Mouse (Mus musculus): Measurements from ENCODE around the gene Vgf. TPM values are rescaled to one million over a fixed set of nuclear protein-coding genes. Genes with fewer than 3 reads are reported as not detected.

The Vgf gene
- polyA plus RNA-seq, 1 experiment from 2014 or later, result not detected

DNA sequence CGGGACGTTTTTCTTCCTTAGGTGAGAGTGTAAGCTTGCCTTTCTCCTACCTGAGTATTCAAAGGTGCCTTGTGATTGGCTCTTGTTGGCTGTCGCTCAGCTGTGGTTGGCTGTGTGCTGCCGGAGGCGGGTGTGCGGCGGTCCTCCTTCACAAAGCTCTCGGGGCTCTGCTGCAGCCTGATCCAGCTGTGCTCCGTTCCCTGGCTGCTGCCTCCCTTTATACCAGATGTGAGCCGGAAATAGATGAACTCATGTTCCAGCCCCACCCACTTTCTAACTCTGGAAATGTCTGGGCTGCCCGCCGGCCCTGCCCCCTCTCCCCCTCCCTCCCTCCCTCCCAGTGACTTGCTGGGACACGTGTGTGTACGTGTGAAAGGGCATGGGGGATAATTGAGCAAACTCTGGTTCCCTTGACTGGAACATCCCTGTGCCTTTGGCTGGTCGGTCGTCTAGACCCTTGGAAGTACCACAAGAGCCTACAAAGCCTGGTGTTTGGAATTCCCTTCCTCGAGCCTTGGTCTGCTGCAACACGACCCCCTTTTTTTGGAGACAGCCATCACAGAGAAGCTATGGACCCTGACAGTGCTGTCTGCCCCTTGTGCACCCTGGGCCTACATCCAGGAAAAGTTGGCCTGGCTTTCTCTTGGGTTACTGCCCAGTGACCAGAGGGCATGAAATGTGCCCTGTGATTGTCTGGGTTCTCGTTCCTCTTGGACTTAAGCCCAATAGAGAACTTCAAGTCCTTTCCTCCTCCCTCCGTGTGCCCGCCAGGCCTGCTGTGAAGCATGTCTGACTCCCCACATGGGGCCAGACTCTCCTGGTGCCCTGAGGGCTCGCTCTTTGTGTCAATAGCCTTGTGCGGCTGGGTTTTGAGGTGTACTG, 46.1 kb downstream of the Vgf start, which contains the start of gene Serpine1:
Gene Serpine1, minus strand, starts transcription at position 190 of the 882 bp plus-strand sequence.
- H3K27me3 ChIP-seq, result peaks cover 29% of the 10 kb centered on the region; the same call in 1 of the 2 replicates
- no peaks in the 10 kb centered on the region for H3K36me3 ChIP-seq (replicated peaks)
- H3K4me2 ChIP-seq, result peak within 1 kb of the TSS; percentile 40
- peaks cover 28% of the 10 kb centered on the region for H3K4me1 ChIP-seq (replicated peaks)
- WGBS (ENCODE audit: insufficient replicate concordance), result 19% methylated on average over 23 of the region's 23 CpGs
- H3K4me3 ChIP-seq (replicated peaks), result peak within 1 kb of the TSS; percentile 0; the same call in 1 of the 2 replicates
- H3K9me3 ChIP-seq (replicated peaks), result no peaks in the 10 kb centered on the region
- H3K9ac ChIP-seq, result no peak within 1 kb of the TSS
- no peak within 1 kb of the TSS for H3K27ac ChIP-seq (replicated peaks)
- ATAC-seq (ENCODE audit: insufficient read depth), result peak; percentile 47

GRCm38 (mm10) chr5:137073141-137073540, 46.9 kb downstream of the Vgf start:
- Histone ChIP-seq H3K36me3 (replicated peaks) (no peaks in the 10 kb centered on the region), H3K4me1 (replicated peaks) (peaks cover 28% of the 10 kb centered on the region), H3K27me3 (peaks cover 28% of the 10 kb centered on the region; the same call in 1 of the 2 replicates), H3K4me3 (replicated peaks) (no peak overlapping the region), H3K9ac (no peak overlapping the region), H3K27ac (replicated peaks) (no peak overlapping the region), H3K4me2 (no peak overlapping the region), H3K9me3 (replicated peaks) (no peaks in the 10 kb centered on the region)
- WGBS (ENCODE audit: insufficient replicate concordance), result 80% methylated on average over 8 of the region's 8 CpGs
- ATAC-seq (ENCODE audit: insufficient read depth), result no peak

- Histone ChIP-seq H3K9me3 (replicated peaks) (no peaks in the 10 kb centered on the region), H3K4me2 (no peak overlapping the region), H3K9ac (no peak overlapping the region), H3K27ac (replicated peaks) (no peak overlapping the region), H3K36me3 (replicated peaks) (no peaks in the 10 kb centered on the region), H3K4me3 (replicated peaks) (no peak overlapping the region), H3K27me3 (peaks cover 22% of the 10 kb centered on the region; the same call in 1 of the 2 replicates), H3K4me1 (replicated peaks) (peaks cover 31% of the 10 kb centered on the region)
- WGBS (ENCODE audit: insufficient replicate concordance), result 53% methylated on average over 6 of the region's 6 CpGs
- no peak for ATAC-seq (ENCODE audit: insufficient read depth)
Measured at GRCm38 (mm10) chr5:137074191-137074651, 48.0 kb downstream of the Vgf start.

DNA sequence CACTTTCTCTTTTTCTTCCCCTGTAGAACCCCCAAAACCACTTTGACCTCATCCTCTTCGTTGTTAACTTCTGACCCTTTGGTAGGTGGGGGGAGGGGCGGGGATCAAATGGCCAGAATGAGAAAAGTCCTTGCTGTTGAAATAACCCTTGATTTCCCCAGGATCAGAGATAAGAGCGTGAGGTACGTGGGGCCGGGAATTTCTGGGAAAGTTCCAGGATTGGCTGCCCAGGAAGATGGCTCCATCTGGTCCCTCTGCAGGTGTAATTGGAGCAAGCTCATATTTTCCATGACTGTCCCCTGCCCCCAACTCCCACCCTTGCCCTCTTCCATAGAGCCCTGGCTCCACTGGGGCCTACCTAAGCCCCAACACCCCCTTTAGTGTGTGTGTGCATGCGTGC, 49.5 kb downstream of the Vgf start:
- Histone ChIP-seq H3K36me3 (replicated peaks) (no peaks in the 10 kb centered on the region), H3K9me3 (replicated peaks) (no peaks in the 10 kb centered on the region), H3K4me3 (replicated peaks) (no peak overlapping the region), H3K27me3 (peaks cover 12% of the 10 kb centered on the region; the same call in 1 of the 2 replicates), H3K9ac (no peak overlapping the region), H3K4me1 (replicated peaks) (peaks cover 31% of the 10 kb centered on the region), H3K27ac (replicated peaks) (no peak overlapping the region), H3K4me2 (no peak overlapping the region)
- WGBS (ENCODE audit: insufficient replicate concordance), result 49% methylated on average over 6 of the region's 6 CpGs
- no peak for ATAC-seq (ENCODE audit: insufficient read depth)

DNA sequence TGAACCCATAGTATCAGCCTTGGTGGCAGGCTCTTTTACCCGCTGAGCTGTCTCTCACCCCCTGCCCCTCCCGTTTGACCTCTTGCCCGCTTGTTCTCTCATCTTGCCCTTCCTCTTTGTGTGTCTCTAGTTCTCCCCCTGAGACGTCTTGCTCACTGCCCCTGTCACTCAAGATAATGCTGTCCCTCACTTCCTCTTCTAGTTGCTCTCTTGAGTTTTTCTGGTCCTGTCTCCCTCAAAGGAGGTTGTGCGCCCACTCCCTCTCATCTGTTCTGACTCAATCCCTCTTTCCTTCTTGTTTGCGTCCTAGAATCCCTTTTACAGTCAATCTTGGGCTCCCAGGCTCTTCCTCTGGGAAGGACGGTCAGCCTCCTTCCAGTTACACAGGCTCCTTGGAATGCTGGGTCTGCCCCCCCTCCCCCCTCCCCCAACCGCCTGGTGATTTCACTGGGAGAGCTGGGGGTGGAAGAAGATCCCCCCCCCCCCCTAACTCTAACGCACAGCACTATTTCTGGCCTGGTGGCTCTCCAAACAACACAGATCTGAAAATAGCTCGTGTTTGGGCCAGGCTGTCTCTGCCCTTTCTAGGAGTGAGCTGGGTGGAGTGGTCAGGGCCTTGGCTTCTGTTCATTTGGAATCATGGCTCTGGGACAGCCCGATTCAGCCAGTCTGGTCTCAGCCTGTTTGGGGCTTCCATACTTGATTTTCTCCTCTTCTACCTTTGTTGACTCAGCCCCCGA, 50.2 kb downstream of the Vgf start:
- ATAC-seq (ENCODE audit: insufficient read depth), result no peak
- Histone ChIP-seq H3K4me2 (no peak overlapping the region), H3K27ac (replicated peaks) (no peak overlapping the region), H3K36me3 (replicated peaks) (no peaks in the 10 kb centered on the region), H3K9ac (no peak overlapping the region), H3K4me1 (replicated peaks) (peaks cover 31% of the 10 kb centered on the region), H3K4me3 (replicated peaks) (no peak overlapping the region), H3K9me3 (replicated peaks) (no peaks in the 10 kb centered on the region), H3K27me3 (peaks cover 5% of the 10 kb centered on the region; the same call in 1 of the 2 replicates)
- WGBS (ENCODE audit: insufficient replicate concordance), result 21% methylated on average over 12 of the region's 12 CpGs

DNA sequence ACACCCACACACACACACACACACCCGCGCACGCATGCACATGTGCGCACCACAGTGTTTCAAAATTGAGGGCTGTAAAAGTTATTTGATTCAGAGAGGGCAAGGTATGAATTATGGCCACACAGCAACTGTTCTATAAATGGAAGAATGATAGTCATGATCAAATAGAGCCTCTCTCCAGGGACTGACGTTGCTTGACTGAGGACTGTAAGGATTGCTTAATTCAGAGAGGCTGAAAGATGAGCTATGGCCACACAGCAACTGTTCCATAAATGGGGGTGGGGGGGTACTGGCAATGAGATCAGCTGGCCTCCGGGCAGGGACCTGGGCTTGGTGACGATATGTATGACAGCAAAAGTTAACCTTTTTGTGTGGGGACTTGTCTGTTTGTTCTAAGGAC, 51.0 kb downstream of the Vgf start:
- no peak overlapping the region for H3K9ac ChIP-seq
- H3K4me3 ChIP-seq (replicated peaks), result no peak overlapping the region
- ATAC-seq (ENCODE audit: insufficient read depth), result no peak
- no peaks in the 10 kb centered on the region for H3K27me3 ChIP-seq
- no peaks in the 10 kb centered on the region for H3K36me3 ChIP-seq (replicated peaks)
- no peak overlapping the region for H3K27ac ChIP-seq (replicated peaks)
- H3K9me3 ChIP-seq (replicated peaks), result no peaks in the 10 kb centered on the region
- H3K4me2 ChIP-seq, result no peak overlapping the region
- 80% methylated on average over 7 of the region's 7 CpGs for WGBS (ENCODE audit: insufficient replicate concordance)
- peaks cover 26% of the 10 kb centered on the region for H3K4me1 ChIP-seq (replicated peaks)

DNA sequence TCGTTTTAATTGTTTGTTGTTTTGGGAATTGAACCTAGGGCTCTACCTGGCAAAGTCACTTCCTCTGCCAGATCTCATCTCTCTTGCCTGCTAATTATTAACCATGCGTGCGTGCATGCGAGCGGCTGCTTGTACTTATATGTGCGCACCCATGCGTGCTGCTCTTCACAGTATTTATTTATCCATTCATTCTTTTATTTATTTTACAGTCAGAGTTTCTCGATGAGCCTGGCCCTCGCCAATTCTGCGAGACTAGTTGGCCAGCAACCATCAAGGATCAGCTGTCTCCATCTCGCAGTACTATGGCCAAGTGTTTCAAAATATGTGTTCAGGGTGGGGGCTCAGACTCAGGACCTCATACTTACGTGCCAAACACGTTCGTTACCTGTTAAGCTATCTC, 51.8 kb downstream of the Vgf start:
- no peaks in the 10 kb centered on the region for H3K27me3 ChIP-seq
- no peak for ATAC-seq (ENCODE audit: insufficient read depth)
- H3K9ac ChIP-seq, result no peak overlapping the region
- no peaks in the 10 kb centered on the region for H3K36me3 ChIP-seq (replicated peaks)
- 63% methylated on average over 14 of the region's 14 CpGs for WGBS (ENCODE audit: insufficient replicate concordance)
- H3K4me1 ChIP-seq (replicated peaks), result peaks cover 18% of the 10 kb centered on the region
- no peak overlapping the region for H3K27ac ChIP-seq (replicated peaks)
- H3K4me3 ChIP-seq (replicated peaks), result no peak overlapping the region
- H3K4me2 ChIP-seq, result no peak overlapping the region
- H3K9me3 ChIP-seq (replicated peaks), result no peaks in the 10 kb centered on the region

DNA sequence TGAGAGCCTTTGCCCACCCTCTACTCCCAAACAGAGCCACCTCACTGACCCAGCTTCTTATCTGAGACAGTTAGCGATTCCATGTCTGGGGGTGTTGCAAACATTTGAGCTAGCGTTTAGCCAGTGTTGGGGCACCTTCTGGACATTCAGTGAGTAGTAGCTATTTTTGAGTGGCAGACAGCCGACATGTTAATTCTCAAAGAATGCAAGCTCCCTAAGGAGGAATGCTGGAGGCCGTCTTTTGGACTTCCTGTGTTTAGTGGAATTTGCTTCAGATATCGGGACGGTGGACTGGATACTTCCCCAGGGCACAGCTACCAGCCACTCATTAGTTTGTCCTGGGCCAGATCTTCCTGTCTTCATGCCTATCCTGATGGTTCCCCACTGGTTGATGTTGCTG, 52.4 kb downstream of the Vgf start:
- H3K27ac ChIP-seq (replicated peaks), result no peak overlapping the region
- H3K4me3 ChIP-seq (replicated peaks), result no peak overlapping the region
- no peak overlapping the region for H3K4me2 ChIP-seq
- 55% methylated on average over 6 of the region's 6 CpGs for WGBS (ENCODE audit: insufficient replicate concordance)
- H3K9ac ChIP-seq, result no peak overlapping the region
- ATAC-seq (ENCODE audit: insufficient read depth), result no peak
- no peaks in the 10 kb centered on the region for H3K27me3 ChIP-seq
- no peaks in the 10 kb centered on the region for H3K9me3 ChIP-seq (replicated peaks)
- H3K4me1 ChIP-seq (replicated peaks), result peaks cover 18% of the 10 kb centered on the region
- no peaks in the 10 kb centered on the region for H3K36me3 ChIP-seq (replicated peaks)

- Histone ChIP-seq H3K36me3 (replicated peaks) (no peaks in the 10 kb centered on the region), H3K9ac (no peak overlapping the region), H3K27me3 (no peaks in the 10 kb centered on the region), H3K4me1 (replicated peaks) (peaks cover 25% of the 10 kb centered on the region), H3K27ac (replicated peaks) (no peak overlapping the region), H3K9me3 (replicated peaks) (no peaks in the 10 kb centered on the region), H3K4me3 (replicated peaks) (no peak overlapping the region), H3K4me2 (no peak overlapping the region)
- ATAC-seq (ENCODE audit: insufficient read depth), result no peak
- WGBS (ENCODE audit: insufficient replicate concordance), result 37% methylated on average over 5 of the region's 5 CpGs
Measured at GRCm38 (mm10) chr5:137079849-137080248, 53.7 kb downstream of the Vgf start.

Data from liver, embryonic 15.5 days (tissue).